Mouse (Mus musculus) ES-Bruce4 (cell line): Measurements from ENCODE around the gene Diaph3.

Experiments
- CTCF ChIP-seq: IDR thresholded peaks from one replicate; pipeline ENCODE4 v1.8.1; 2011; ENCODE audit warnings: low read depth, low read length
- EP300 ChIP-seq: IDR thresholded peaks from 2 replicates; pipeline ENCODE4 v1.6.1; 2011; ENCODE audit warnings: low read depth, low read length; ENCODE audit not compliant: insufficient read depth
- POLR2A ChIP-seq: IDR thresholded peaks from one replicate; pipeline ENCODE4 v1.8.1; 2011; ENCODE audit warnings: low read length; ENCODE audit not compliant: insufficient read depth

DNA sequence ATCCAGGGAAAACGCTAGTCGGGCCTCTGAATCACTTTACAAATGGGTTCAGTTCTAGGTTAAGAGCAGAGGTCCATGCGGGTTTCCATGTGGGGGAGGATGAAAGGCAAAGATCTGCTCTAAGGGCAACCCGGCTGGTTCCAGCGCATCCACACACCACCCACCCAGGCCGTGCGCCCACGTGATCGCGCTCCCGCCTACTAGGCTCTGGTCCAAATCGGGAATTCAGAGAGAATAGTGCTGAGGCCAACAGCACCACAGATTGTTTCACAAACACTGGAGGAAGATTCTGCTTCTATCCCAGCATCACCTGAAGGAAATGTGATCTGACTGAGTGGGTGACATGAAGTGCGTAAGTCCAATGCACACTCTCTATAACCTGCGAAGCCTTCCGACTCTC, 17.9 kb downstream of the Diaph3 start:
- no peak for TF ChIP-seq CTCF
- no peak for TF ChIP-seq POLR2A
- no peak for TF ChIP-seq EP300
